Mouse (Mus musculus) thymus, adult 2 months (tissue): ENCODE measurements at regions not wholly inside any gene's neighbourhood (a gene's known extent, or its start where the extent isn't known, plus 50 kb on each side); places are given as distances from the start of the nearest gene placed in this dataset.

Experiments used
- DNase-seq: peaks from one replicate; pipeline ENCODE4 v3.0.0; 2021
- H3K27ac ChIP-seq: fragments of 200-500 bp; 2 replicates; pipeline ENCODE4 v1.5.1; 2012; ENCODE audit warnings: low read length, control low read depth; ENCODE audit not compliant: control insufficient read depth, insufficient read depth
- H3K27me3 ChIP-seq: fragments of 200-500 bp; 2 replicates; pipeline ENCODE4 v1.6.1; 2012; ENCODE audit warnings: mild to moderate bottlenecking, low read length, moderate library complexity, mixed read lengths; ENCODE audit not compliant: control insufficient read depth, insufficient read depth
- H3K36me3 ChIP-seq: fragments of 200-500 bp; 2 replicates; pipeline ENCODE4 v1.6.1; 2012; ENCODE audit warnings: mild to moderate bottlenecking, low read length, moderate library complexity; ENCODE audit not compliant: control insufficient read depth, insufficient read depth
- H3K4me1 ChIP-seq: fragments of 200-500 bp; replicated peaks from 2 replicates; pipeline ENCODE4 v1.6.1; 2012; ENCODE audit warnings: low read length; ENCODE audit not compliant: control insufficient read depth, insufficient read depth
- H3K4me3 ChIP-seq: fragments of 200-500 bp; 2 replicates; pipeline ENCODE4 v1.5.1; 2012; ENCODE audit warnings: mild to moderate bottlenecking, low read length, control low read depth, moderate library complexity; ENCODE audit not compliant: control insufficient read depth, insufficient read depth
- CTCF ChIP-seq: fragments of 200-500 bp; IDR thresholded peaks from 2 replicates; pipeline ENCODE4 v1.5.1; 2012; ENCODE audit warnings: mild to moderate bottlenecking, control low read depth, low read length, moderate library complexity, borderline replicate concordance; ENCODE audit not compliant: control insufficient read depth, poor library complexity, insufficient read depth; ENCODE audit errors: extremely low read depth
- POLR2A ChIP-seq: fragments of 200-500 bp; IDR thresholded peaks from 2 replicates; pipeline ENCODE4 v1.6.1; 2012; ENCODE audit warnings: mild to moderate bottlenecking, low read length, control low read depth, moderate library complexity; ENCODE audit not compliant: control insufficient read depth, poor library complexity, insufficient read depth; ENCODE audit errors: extremely low read depth
- WGBS: fragments of 180-500 bp; shearing (Covaris S2); methylation state at CpG from one replicate; pipeline ENCODE4 v1.1.7; 2018; 5-methylcytosine and 5-hydroxymethylcytosine counted together

DNA sequence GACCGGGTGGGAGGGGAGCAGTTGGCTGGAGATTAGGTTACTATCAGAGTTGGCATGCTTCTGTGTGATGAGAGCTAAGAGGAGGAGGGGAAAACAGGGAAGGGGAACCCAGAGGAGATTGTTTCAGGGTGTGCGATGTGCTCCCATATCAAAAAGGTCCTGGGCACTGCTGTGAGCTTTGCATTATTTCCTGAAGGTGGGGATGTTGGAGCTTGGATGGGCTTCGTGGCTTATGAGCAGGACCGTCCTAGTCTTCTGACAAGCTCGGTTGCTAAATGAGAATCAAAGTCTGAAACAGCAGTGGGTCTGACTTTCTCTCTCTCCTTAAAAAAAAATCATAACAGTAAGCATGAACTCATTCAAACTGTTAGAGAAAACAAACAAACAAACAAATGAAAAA, 125.4 kb upstream of the Ralgapa2 start:
- Histone ChIP-seq H3K4me1 (no peaks in the 10 kb centered on the region), H3K27me3 (no peaks in the 10 kb centered on the region), H3K4me3 (no peak overlapping the region), H3K27ac (no peak overlapping the region), H3K36me3 (no peaks in the 10 kb centered on the region)
- WGBS, result 74% methylated on average over 5 of the region's 5 CpGs
- TF ChIP-seq CTCF, result no peak
- no peak for TF ChIP-seq POLR2A
- DNase-seq, result no peak

DNA sequence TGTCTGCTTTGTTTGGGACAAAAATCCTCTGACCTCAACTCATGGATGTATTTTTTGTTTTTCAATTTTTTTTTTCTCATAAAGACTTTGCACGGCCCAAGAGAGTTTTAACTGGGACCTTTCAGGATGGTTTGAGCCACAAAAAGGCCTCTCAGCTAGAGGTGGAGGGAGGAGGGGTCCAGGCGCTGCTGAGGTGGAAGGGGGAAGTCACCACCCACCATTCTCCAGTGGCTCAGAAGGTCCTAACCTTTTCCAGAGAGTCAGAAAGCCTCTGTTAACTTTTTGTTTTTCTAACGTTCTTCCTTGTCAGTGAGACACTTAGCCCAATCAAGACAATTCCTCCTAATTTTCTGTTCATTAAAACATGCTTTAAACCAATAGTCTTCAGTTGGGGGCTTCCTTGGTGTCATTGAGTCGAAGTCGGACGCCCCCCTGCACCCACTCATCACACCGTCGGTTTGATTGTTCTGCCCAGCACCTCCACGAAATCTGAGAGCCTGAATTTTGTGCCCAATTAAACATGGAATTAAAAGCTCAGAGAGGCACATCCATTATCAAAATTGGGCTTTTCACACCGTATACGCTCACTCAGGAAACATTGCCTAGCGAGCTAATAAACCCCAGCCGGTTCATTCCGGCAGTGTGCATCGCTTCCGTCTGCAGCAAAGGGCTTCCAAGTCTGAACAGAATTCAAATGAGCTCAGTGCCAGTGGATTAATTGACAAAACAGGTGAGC, 134.3 kb upstream of the Ralgapa2 start:
- WGBS, result 74% methylated on average over 16 of the region's 16 CpGs
- no peak for DNase-seq
- no peak overlapping the region for H3K4me3 ChIP-seq
- H3K27me3 ChIP-seq, result no peaks in the 10 kb centered on the region
- TF ChIP-seq CTCF, result no peak
- no peak for TF ChIP-seq POLR2A
- no peak overlapping the region for H3K27ac ChIP-seq
- H3K36me3 ChIP-seq, result no peaks in the 10 kb centered on the region
- no peaks in the 10 kb centered on the region for H3K4me1 ChIP-seq

DNA sequence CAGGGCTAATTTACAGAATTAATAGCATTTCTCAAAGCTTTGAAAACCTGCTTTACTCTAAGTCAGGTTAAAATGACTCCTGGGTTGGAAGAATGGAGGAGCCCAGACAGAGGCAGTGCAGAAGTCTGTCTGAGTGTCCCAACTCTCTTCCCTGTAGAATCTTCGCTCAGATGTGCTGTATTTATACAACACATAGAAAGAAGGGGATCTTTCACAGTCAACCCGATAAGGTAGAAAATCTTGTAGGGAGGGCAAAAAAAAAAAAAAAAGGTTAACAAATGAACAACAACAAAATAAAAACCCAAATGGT, 134.8 kb upstream of the Ralgapa2 start:
- no peak for DNase-seq
- Histone ChIP-seq H3K4me3 (no peak overlapping the region), H3K36me3 (no peaks in the 10 kb centered on the region), H3K4me1 (no peaks in the 10 kb centered on the region), H3K27ac (no peak overlapping the region), H3K27me3 (no peaks in the 10 kb centered on the region)
- WGBS, result 93% methylated on average over 2 of the region's 2 CpGs
- TF ChIP-seq POLR2A (no peak), CTCF (no peak)

- Histone ChIP-seq H3K36me3 (no peaks in the 10 kb centered on the region), H3K4me3 (no peak overlapping the region), H3K4me1 (no peaks in the 10 kb centered on the region), H3K27me3 (no peaks in the 10 kb centered on the region), H3K27ac (no peak overlapping the region)
- TF ChIP-seq CTCF (no peak), POLR2A (no peak)
- DNase-seq, result no peak
- WGBS, result 91% methylated on average over 3 of the region's 3 CpGs
These were observed 149.2 kb upstream of the Ralgapa2 start for GRCm38 (mm10) chr2:146661346-146661745.

GRCm38 (mm10) chr2:146672761-146673160, 160.6 kb upstream of the Ralgapa2 start:
- WGBS, result 90% methylated on average over 2 of the region's 2 CpGs
- no peak overlapping the region for H3K27ac ChIP-seq
- H3K4me1 ChIP-seq, result no peaks in the 10 kb centered on the region
- no peak for DNase-seq
- no peaks in the 10 kb centered on the region for H3K27me3 ChIP-seq
- TF ChIP-seq CTCF (no peak), POLR2A (no peak)
- H3K36me3 ChIP-seq, result no peaks in the 10 kb centered on the region
- no peak overlapping the region for H3K4me3 ChIP-seq

- 86% methylated on average over 3 of the region's 3 CpGs for WGBS
- DNase-seq, result no peak
- no peak overlapping the region for H3K4me3 ChIP-seq
- H3K27ac ChIP-seq, result no peak overlapping the region
- H3K27me3 ChIP-seq, result no peaks in the 10 kb centered on the region
- TF ChIP-seq CTCF (no peak), POLR2A (no peak)
- H3K36me3 ChIP-seq, result no peaks in the 10 kb centered on the region
- H3K4me1 ChIP-seq, result no peaks in the 10 kb centered on the region
These were observed 169.8 kb upstream of the Ralgapa2 start for GRCm38 (mm10) chr2:146681979-146682378.

GRCm38 (mm10) chr2:146685854-146686507, 169.7 kb upstream of the Kiz start:
- Histone ChIP-seq H3K4me1 (no peaks in the 10 kb centered on the region), H3K27ac (no peak overlapping the region), H3K4me3 (no peak overlapping the region), H3K36me3 (no peaks in the 10 kb centered on the region), H3K27me3 (no peaks in the 10 kb centered on the region)
- WGBS, result 91% methylated on average over 5 of the region's 5 CpGs
- TF ChIP-seq CTCF (no peak), POLR2A (no peak)
- no peak for DNase-seq
